Mouse (Mus musculus): ENCODE results near the gene Gm28053. TPM values are rescaled to one million over a fixed set of nuclear protein-coding genes. Genes with fewer than 3 reads are reported as not detected.

Gm28053 gene
- polyA plus RNA-seq, 1 experiment from 2014 or later, result 1.1 TPM

- Histone ChIP-seq H3K27ac (replicated peaks) (no peak overlapping the region), H3K27me3 (no peaks in the 10 kb centered on the region), H3K4me1 (replicated peaks) (no peaks in the 10 kb centered on the region), H3K4me3 (no peak overlapping the region), H3K36me3 (no peaks in the 10 kb centered on the region), H3K9ac (no peak overlapping the region), H3K4me2 (no peak overlapping the region), H3K9me3 (no peaks in the 10 kb centered on the region)
- WGBS, result 82% methylated on average over 7 of the region's 7 CpGs
- ATAC-seq (ENCODE audit: low FRiP score, low read depth), result no peak
Measured at GRCm38 (mm10) chr6:48698066-48698856, 20.1 kb upstream of the Gm28053 start.

- 88% methylated on average over 3 of the region's 3 CpGs for WGBS
- no peaks in the 10 kb centered on the region for H3K9me3 ChIP-seq
- H3K9ac ChIP-seq, result no peak overlapping the region
- no peak overlapping the region for H3K4me3 ChIP-seq
- H3K4me1 ChIP-seq (replicated peaks), result no peaks in the 10 kb centered on the region
- no peaks in the 10 kb centered on the region for H3K36me3 ChIP-seq
- H3K27me3 ChIP-seq, result no peaks in the 10 kb centered on the region
- H3K4me2 ChIP-seq, result no peak overlapping the region
- ATAC-seq (ENCODE audit: low FRiP score, low read depth), result no peak
- H3K27ac ChIP-seq (replicated peaks), result no peak overlapping the region
Measured at GRCm38 (mm10) chr6:48698888-48699287, 19.5 kb upstream of the Gm28053 start.

GRCm38 (mm10) chr6:48700251-48701075 lies 17.9 kb upstream of the Gm28053 start:
- H3K9ac ChIP-seq, result no peak overlapping the region
- no peak for ATAC-seq (ENCODE audit: low FRiP score, low read depth)
- no peaks in the 10 kb centered on the region for H3K36me3 ChIP-seq
- no peak overlapping the region for H3K27ac ChIP-seq (replicated peaks)
- H3K27me3 ChIP-seq, result no peaks in the 10 kb centered on the region
- no peaks in the 10 kb centered on the region for H3K4me1 ChIP-seq (replicated peaks)
- WGBS, result 63% methylated on average over 5 of the region's 5 CpGs
- H3K9me3 ChIP-seq, result no peaks in the 10 kb centered on the region
- H3K4me2 ChIP-seq, result no peak overlapping the region
- H3K4me3 ChIP-seq, result no peak overlapping the region

- no peak overlapping the region for H3K4me2 ChIP-seq
Measured at GRCm38 (mm10) chr6:48702146-48702545, 16.3 kb upstream of the Gm28053 start.

GRCm38 (mm10) chr6:48702601-48703000 lies 15.8 kb upstream of the Gm28053 start:
- H3K36me3 ChIP-seq, result no peaks in the 10 kb centered on the region
- no peak for ATAC-seq (ENCODE audit: low FRiP score, low read depth)
- no peak overlapping the region for H3K4me3 ChIP-seq
- no peak overlapping the region for H3K27ac ChIP-seq (replicated peaks)
- H3K4me2 ChIP-seq, result no peak overlapping the region
- WGBS, result 75% methylated on average over 5 of the region's 5 CpGs
- no peaks in the 10 kb centered on the region for H3K27me3 ChIP-seq
- H3K9me3 ChIP-seq, result no peaks in the 10 kb centered on the region
- H3K4me1 ChIP-seq (replicated peaks), result no peaks in the 10 kb centered on the region
- H3K9ac ChIP-seq, result no peak overlapping the region

More at GRCm38 (mm10) chr6:48702146-48702545, 16.3 kb upstream of the Gm28053 start:
- WGBS, result 87% methylated on average over 7 of the region's 7 CpGs
- no peaks in the 10 kb centered on the region for H3K9me3 ChIP-seq
- H3K27me3 ChIP-seq, result no peaks in the 10 kb centered on the region
- H3K36me3 ChIP-seq, result no peaks in the 10 kb centered on the region
- no peak for ATAC-seq (ENCODE audit: low FRiP score, low read depth)
- no peaks in the 10 kb centered on the region for H3K4me1 ChIP-seq (replicated peaks)
- H3K4me3 ChIP-seq, result no peak overlapping the region
- no peak overlapping the region for H3K9ac ChIP-seq
- H3K27ac ChIP-seq (replicated peaks), result no peak overlapping the region

GRCm38 (mm10) chr6:48704146-48704545 lies 14.3 kb upstream of the Gm28053 start:
- H3K27me3 ChIP-seq, result no peaks in the 10 kb centered on the region
- ATAC-seq (ENCODE audit: low FRiP score, low read depth), result no peak
- no peak overlapping the region for H3K9ac ChIP-seq
- no peaks in the 10 kb centered on the region for H3K4me1 ChIP-seq (replicated peaks)
- H3K36me3 ChIP-seq, result no peaks in the 10 kb centered on the region
- H3K4me3 ChIP-seq, result no peak overlapping the region
- H3K27ac ChIP-seq (replicated peaks), result no peak overlapping the region
- H3K4me2 ChIP-seq, result no peak overlapping the region
- H3K9me3 ChIP-seq, result no peaks in the 10 kb centered on the region

- whole genome bisulfite sequencing, result 68% methylated on average over 3 of the region's 3 CpGs
- Histone ChIP-seq H3K4me2 (no peak overlapping the region), H3K4me1 (replicated peaks) (no peaks in the 10 kb centered on the region)
Measured at GRCm38 (mm10) chr6:48706130-48706529, 12.3 kb upstream of the Gm28053 start.

GRCm38 (mm10) chr6:48720326-48720725 lies 1.9 kb downstream of the Gm28053 start:
- no peak overlapping the region for H3K4me2 ChIP-seq
- H3K36me3 ChIP-seq, result no peaks in the 10 kb centered on the region
- H3K9me3 ChIP-seq, result no peaks in the 10 kb centered on the region
- H3K27ac ChIP-seq (replicated peaks), result no peak overlapping the region
- no peak for ATAC-seq (ENCODE audit: low FRiP score, low read depth)
- H3K9ac ChIP-seq, result no peak overlapping the region
- H3K27me3 ChIP-seq, result no peaks in the 10 kb centered on the region
- WGBS, result 75% methylated on average over 4 of the region's 4 CpGs
- H3K4me3 ChIP-seq, result no peak overlapping the region
- H3K4me1 ChIP-seq (replicated peaks), result peaks cover 2% of the 10 kb centered on the region; the same call in 1 of the 2 replicates

More at GRCm38 (mm10) chr6:48706130-48706529, 12.3 kb upstream of the Gm28053 start:
- no peaks in the 10 kb centered on the region for H3K9me3 ChIP-seq
- ATAC-seq (ENCODE audit: low FRiP score, low read depth), result no peak
- no peak overlapping the region for H3K4me3 ChIP-seq
- no peak overlapping the region for H3K27ac ChIP-seq (replicated peaks)
- no peaks in the 10 kb centered on the region for H3K27me3 ChIP-seq
- H3K36me3 ChIP-seq, result no peaks in the 10 kb centered on the region
- no peak overlapping the region for H3K9ac ChIP-seq

- no peak for ATAC-seq (ENCODE audit: low FRiP score, low read depth)
- Histone ChIP-seq H3K4me1 (replicated peaks) (peaks cover 5% of the 10 kb centered on the region), H3K27me3 (no peaks in the 10 kb centered on the region), H3K4me2 (no peak overlapping the region), H3K27ac (replicated peaks) (no peak overlapping the region), H3K36me3 (no peaks in the 10 kb centered on the region), H3K9ac (no peak overlapping the region), H3K4me3 (no peak overlapping the region), H3K9me3 (no peaks in the 10 kb centered on the region)
- 92% methylated on average over 8 of the region's 8 CpGs for WGBS
Measured at GRCm38 (mm10) chr6:48723468-48723867, 5.1 kb downstream of the Gm28053 start.

- H3K27me3 ChIP-seq, result no peaks in the 10 kb centered on the region
- no peaks in the 10 kb centered on the region for H3K36me3 ChIP-seq
- peaks cover 5% of the 10 kb centered on the region for H3K4me1 ChIP-seq (replicated peaks)
- no peak overlapping the region for H3K4me2 ChIP-seq
- no peak overlapping the region for H3K9ac ChIP-seq
- 0% methylated on average over 1 of the region's 1 CpGs for WGBS
- H3K4me3 ChIP-seq, result no peak overlapping the region
- H3K9me3 ChIP-seq, result no peaks in the 10 kb centered on the region
- no peak for ATAC-seq (ENCODE audit: low FRiP score, low read depth)
- no peak overlapping the region for H3K27ac ChIP-seq (replicated peaks)
Measured at GRCm38 (mm10) chr6:48725476-48725875, 7.1 kb downstream of the Gm28053 start.

GRCm38 (mm10) chr6:48727761-48728160 lies 9.4 kb downstream of the Gm28053 start:
- Histone ChIP-seq H3K36me3 (no peaks in the 10 kb centered on the region), H3K4me3 (no peak overlapping the region), H3K27me3 (no peaks in the 10 kb centered on the region), H3K9me3 (no peaks in the 10 kb centered on the region), H3K27ac (replicated peaks) (no peak overlapping the region), H3K4me1 (replicated peaks) (peaks cover 5% of the 10 kb centered on the region), H3K4me2 (no peak overlapping the region), H3K9ac (no peak overlapping the region)
- no peak for ATAC-seq (ENCODE audit: low FRiP score, low read depth)
- WGBS, result 91% methylated on average over 5 of the region's 5 CpGs

- no peaks in the 10 kb centered on the region for H3K9me3 ChIP-seq
- 56% methylated on average over 8 of the region's 8 CpGs for WGBS
- no peaks in the 10 kb centered on the region for H3K27me3 ChIP-seq
- no peaks in the 10 kb centered on the region for H3K36me3 ChIP-seq
- H3K4me2 ChIP-seq, result no peak overlapping the region
- ATAC-seq (ENCODE audit: low FRiP score, low read depth), result no peak
- H3K27ac ChIP-seq (replicated peaks), result no peak overlapping the region
- H3K4me3 ChIP-seq, result no peak overlapping the region
- H3K4me1 ChIP-seq (replicated peaks), result no peaks in the 10 kb centered on the region
- no peak overlapping the region for H3K9ac ChIP-seq
Measured at GRCm38 (mm10) chr6:48732864-48733304, 14.5 kb downstream of the Gm28053 start.

Measured in hindbrain, embryonic 15.5 days (tissue).